Mouse (Mus musculus) erythroblast, embryonic 14.5 days (primary cell): ENCODE data around the gene Gamt. TPM values are rescaled to one million over a fixed set of nuclear protein-coding genes. Genes with fewer than 3 reads are reported as not detected.

Experiments used
- H3K27me3 ChIP-seq: 2 replicates; pipeline ENCODE4 v1.6.1; 2012; ENCODE audit warnings: inconsistent platforms; ENCODE audit not compliant: control insufficient read depth
- H3K36me3 ChIP-seq: 2 replicates; pipeline ENCODE4 v1.6.1; 2012; ENCODE audit warnings: mild to moderate bottlenecking, inconsistent platforms; ENCODE audit not compliant: control insufficient read depth
- H3K4me1 ChIP-seq: 2 replicates; pipeline ENCODE4 v1.6.1; 2012; ENCODE audit warnings: inconsistent platforms; ENCODE audit not compliant: control insufficient read depth
- H3K4me3 ChIP-seq: replicated peaks from 2 replicates; pipeline ENCODE3; 2012; ENCODE audit warnings: moderate library complexity, mild to moderate bottlenecking, inconsistent platforms
- H3K9me3 ChIP-seq: 2 replicates; pipeline ENCODE4 v1.6.1; 2012; ENCODE audit warnings: low read length, inconsistent platforms, mixed read lengths; ENCODE audit not compliant: control insufficient read depth
- GATA1 ChIP-seq: IDR thresholded peaks from 2 replicates; pipeline ENCODE4 v1.6.1; 2012; ENCODE audit warnings: low read length, inconsistent platforms, mixed read lengths
- TAL1 ChIP-seq: IDR thresholded peaks from 3 replicates; pipeline ENCODE4 v1.6.1; 2012; ENCODE audit warnings: low read length, inconsistent platforms, mixed read lengths
- polyA plus RNA-seq: library from polyadenylated mRNA; stranded (reverse); fragments of >175 nt; gene quantifications from 2 replicates; pipeline ENCODE4 v1.2.3, GENCODE M21; 2012

Gamt gene
- polyA plus RNA-seq, 1 experiment, result 0.20 TPM

GRCm38 (mm10) chr10:80273847-80274246, 13.0 kb upstream of the Gamt start:
- TF ChIP-seq GATA1 (no peak), TAL1 (no peak)
- Histone ChIP-seq H3K4me3 (no peak overlapping the region), H3K4me1 (peaks cover 63% of the 10 kb centered on the region), H3K36me3 (peaks cover 97% of the 10 kb centered on the region), H3K27me3 (no peaks in the 10 kb centered on the region), H3K9me3 (no peaks in the 10 kb centered on the region)

GRCm38 (mm10) chr10:80271870-80272585, 11.2 kb upstream of the Gamt start:
- Histone ChIP-seq H3K9me3 (no peaks in the 10 kb centered on the region), H3K27me3 (no peaks in the 10 kb centered on the region), H3K4me1 (peaks cover 80% of the 10 kb centered on the region), H3K36me3 (peaks cover 96% of the 10 kb centered on the region), H3K4me3 (peak overlapping the region; percentile 56)
- TF ChIP-seq GATA1, result no peak
- no peak; the same call in 2 of the 3 replicates for TF ChIP-seq TAL1

GRCm38 (mm10) chr10:80271186-80271843, 10.5 kb upstream of the Gamt start:
- Histone ChIP-seq H3K27me3 (no peaks in the 10 kb centered on the region), H3K4me3 (peak overlapping the region; percentile 56), H3K9me3 (no peaks in the 10 kb centered on the region), H3K4me1 (peaks cover 85% of the 10 kb centered on the region), H3K36me3 (peaks cover 96% of the 10 kb centered on the region)
- TF ChIP-seq GATA1, result no peak
- TF ChIP-seq TAL1, result no peak

GRCm38 (mm10) chr10:80270734-80271181, 9.9 kb upstream of the Gamt start:
- Histone ChIP-seq H3K9me3 (no peaks in the 10 kb centered on the region), H3K27me3 (no peaks in the 10 kb centered on the region), H3K4me1 (peaks cover 88% of the 10 kb centered on the region), H3K4me3 (peak overlapping the region; percentile 56), H3K36me3 (peaks cover 94% of the 10 kb centered on the region)
- TF ChIP-seq GATA1 (no peak), TAL1 (no peak)

- peaks cover 91% of the 10 kb centered on the region for H3K4me1 ChIP-seq
- peaks cover 88% of the 10 kb centered on the region for H3K36me3 ChIP-seq
- TF ChIP-seq GATA1 (no peak), TAL1 (no peak)
- H3K27me3 ChIP-seq, result no peaks in the 10 kb centered on the region
- H3K9me3 ChIP-seq, result no peaks in the 10 kb centered on the region
- H3K4me3 ChIP-seq, result peak overlapping the region; percentile 56
Measured at GRCm38 (mm10) chr10:80270099-80270498, 9.3 kb upstream of the Gamt start.

GRCm38 (mm10) chr10:80265149-80265486, 4.3 kb upstream of the Gamt start:
- no peaks in the 10 kb centered on the region for H3K9me3 ChIP-seq
- TF ChIP-seq TAL1, result no peak
- TF ChIP-seq GATA1, result no peak
- H3K4me1 ChIP-seq, result peaks cover 84% of the 10 kb centered on the region
- no peaks in the 10 kb centered on the region for H3K27me3 ChIP-seq
- H3K36me3 ChIP-seq, result peaks cover 42% of the 10 kb centered on the region
- H3K4me3 ChIP-seq, result peak overlapping the region; percentile 97

GRCm38 (mm10) chr10:80264341-80265148, 3.7 kb upstream of the Gamt start:
- Histone ChIP-seq H3K27me3 (no peaks in the 10 kb centered on the region), H3K9me3 (no peaks in the 10 kb centered on the region), H3K4me3 (peak overlapping the region; percentile 97), H3K36me3 (peaks cover 39% of the 10 kb centered on the region), H3K4me1 (peaks cover 84% of the 10 kb centered on the region)
- TF ChIP-seq TAL1, result no peak
- peak; percentile 73 for TF ChIP-seq GATA1

- Histone ChIP-seq H3K9me3 (no peaks in the 10 kb centered on the region), H3K27me3 (no peaks in the 10 kb centered on the region), H3K36me3 (peaks cover 40% of the 10 kb centered on the region), H3K4me3 (no peak overlapping the region), H3K4me1 (peaks cover 86% of the 10 kb centered on the region)
- TF ChIP-seq GATA1, result no peak
- no peak for TF ChIP-seq TAL1
Measured at GRCm38 (mm10) chr10:80262776-80263365, 2.1 kb upstream of the Gamt start.

- Histone ChIP-seq H3K4me3 (peak overlapping the region; percentile 20), H3K36me3 (peaks cover 39% of the 10 kb centered on the region), H3K27me3 (no peaks in the 10 kb centered on the region), H3K4me1 (peaks cover 80% of the 10 kb centered on the region), H3K9me3 (no peaks in the 10 kb centered on the region)
- TF ChIP-seq TAL1 (no peak), GATA1 (no peak)
Measured at GRCm38 (mm10) chr10:80262169-80262568, 1.4 kb upstream of the Gamt start.
